Mouse (Mus musculus): ENCODE data around the gene Actr3. TPM values are rescaled to one million over a fixed set of nuclear protein-coding genes. Genes with fewer than 3 reads are reported as not detected.

The Actr3 gene
- total RNA-seq, 2 experiments from 2014 or later = 83.7 to 94.4 TPM

DNA sequence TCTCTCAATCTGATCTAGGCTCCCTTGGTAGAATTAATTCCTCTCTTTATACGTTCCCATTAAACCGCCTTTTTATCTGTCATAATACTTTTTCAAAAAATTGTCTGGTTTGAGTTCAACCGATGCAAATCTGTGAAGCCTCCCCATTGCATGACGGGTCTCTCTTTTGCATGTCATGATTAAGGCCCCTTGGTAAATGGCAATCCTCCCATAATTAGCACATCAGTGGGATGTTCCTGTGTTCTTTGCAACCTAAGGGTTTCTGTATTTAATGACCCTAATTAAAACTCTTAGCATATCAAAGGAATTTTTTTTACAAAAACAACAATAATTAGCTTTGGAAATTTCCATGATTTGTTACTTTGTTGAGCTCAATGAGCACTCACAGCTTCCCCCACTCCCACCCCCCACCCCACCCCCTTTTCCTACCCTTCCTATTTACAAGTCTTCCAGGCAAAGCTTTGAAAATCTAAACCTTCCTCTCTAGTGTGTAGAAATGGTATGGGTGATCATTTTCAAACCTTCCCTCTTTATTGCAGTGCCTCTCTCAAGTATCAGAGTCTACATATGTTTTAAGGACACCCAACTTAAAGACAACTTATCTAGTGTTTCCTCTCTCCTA lies 84.0 kb downstream of the Actr3 start:
- DNase-seq = no peak

DNA sequence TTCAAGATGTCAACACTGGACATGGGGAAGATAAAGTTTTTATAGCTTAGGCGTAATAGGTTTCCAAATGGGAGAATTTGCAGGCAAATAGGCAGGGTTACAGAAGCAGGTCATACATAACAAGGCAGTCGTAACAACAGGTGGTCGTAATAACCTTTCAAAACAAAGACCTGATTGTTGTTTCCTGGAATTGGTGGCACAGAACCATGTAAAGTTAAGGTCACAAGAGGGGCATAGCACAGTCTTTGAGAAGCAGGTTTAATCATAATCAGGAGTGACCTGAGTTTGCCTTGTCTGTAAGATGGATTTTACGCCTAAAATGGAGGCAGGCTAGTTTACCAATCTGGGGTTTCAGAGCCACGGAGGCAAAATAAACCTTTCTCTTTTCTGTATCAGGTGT lies 84.7 kb downstream of the Actr3 start:
- DNase-seq = no peak

DNA sequence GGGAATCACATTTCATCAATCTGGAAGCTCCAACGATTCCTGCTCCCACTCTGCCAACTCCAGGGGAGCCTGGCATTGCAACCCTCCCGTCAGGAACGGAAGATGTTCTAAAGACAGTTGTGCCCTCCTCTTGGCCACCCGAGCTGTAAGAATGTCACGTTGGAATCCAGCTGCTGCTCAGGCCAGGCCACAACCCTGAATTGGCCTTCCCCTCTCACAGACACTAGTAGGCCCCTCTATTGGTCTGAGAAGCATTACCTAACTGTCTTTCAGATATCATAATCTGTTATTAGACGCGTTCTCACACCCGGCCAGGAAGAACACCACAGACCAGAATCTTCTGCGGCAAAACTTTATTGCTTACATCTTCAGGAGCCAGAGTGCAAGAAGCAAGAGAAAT lies 89.7 kb downstream of the Actr3 start:
- DNase-seq = no peak

DNA sequence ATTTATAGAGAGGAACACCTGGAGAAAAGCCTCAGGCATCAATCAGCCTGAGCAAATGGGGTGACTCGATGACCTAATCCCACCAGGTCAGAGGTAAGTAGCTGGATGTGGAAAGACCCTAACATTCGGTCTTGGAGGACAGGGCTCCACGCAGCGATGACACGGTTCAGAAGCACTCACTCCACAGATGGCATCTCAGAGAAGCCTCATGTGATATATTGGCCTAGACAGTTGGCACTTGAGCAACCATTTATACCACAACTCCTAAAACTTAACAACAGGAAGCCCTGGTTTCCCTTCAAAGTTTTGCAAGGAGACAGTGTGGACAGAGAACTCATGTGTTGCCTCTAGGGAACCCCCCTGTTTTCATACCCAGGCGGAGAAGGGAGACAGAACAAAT lies 90.1 kb downstream of the Actr3 start:
- no peak for DNase-seq

DNA sequence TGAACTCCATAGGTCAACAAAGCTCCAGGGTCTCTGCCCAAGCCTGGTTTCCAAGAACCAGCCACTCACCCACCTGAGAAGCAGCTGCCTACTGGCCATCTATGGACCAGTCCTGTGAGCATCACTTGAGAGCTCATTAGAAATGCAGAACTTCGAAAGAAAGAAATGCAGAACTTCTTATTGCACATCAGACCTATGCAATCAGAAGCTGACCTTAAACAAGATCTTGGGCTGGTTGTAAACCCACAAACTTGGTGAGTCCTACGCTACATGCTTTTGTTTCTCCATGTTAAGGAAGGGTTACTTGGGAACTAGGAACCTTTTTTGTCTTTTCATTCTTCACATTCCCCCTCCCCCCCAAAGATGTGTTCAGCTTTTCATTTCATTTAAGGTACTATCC lies 92.4 kb downstream of the Actr3 start:
- no peak for DNase-seq

Other genes starting within 250 kb of the Actr3 start
- 10 to 100 TPM; 23.6 to 26.4 TPM for gene Slc35f5, start 124.9 kb upstream of the Actr3 start, total RNA-seq (2021)
- under 1 TPM; 0.14 to 0.34 TPM for gene Gpr39, start 241.3 kb upstream of the Actr3 start, total RNA-seq (2021)

All from gastrocnemius, postnatal 10 days (tissue).